Mouse (Mus musculus) thymus, adult 2 months (tissue): Measurements from ENCODE around the gene Srgap1. TPM values are rescaled to one million over a fixed set of nuclear protein-coding genes. Genes with fewer than 3 reads are reported as not detected.

Experiments
- DNase-seq: peaks from one replicate; pipeline ENCODE4 v3.0.0; 2021
- H3K27ac ChIP-seq: fragments of 200-500 bp; 2 replicates; pipeline ENCODE4 v1.5.1; 2012; ENCODE audit warnings: low read length, control low read depth; ENCODE audit not compliant: control insufficient read depth, insufficient read depth
- H3K27me3 ChIP-seq: fragments of 200-500 bp; 2 replicates; pipeline ENCODE4 v1.6.1; 2012; ENCODE audit warnings: mild to moderate bottlenecking, low read length, moderate library complexity, mixed read lengths; ENCODE audit not compliant: control insufficient read depth, insufficient read depth
- H3K36me3 ChIP-seq: fragments of 200-500 bp; 2 replicates; pipeline ENCODE4 v1.6.1; 2012; ENCODE audit warnings: mild to moderate bottlenecking, low read length, moderate library complexity; ENCODE audit not compliant: control insufficient read depth, insufficient read depth
- H3K4me1 ChIP-seq: fragments of 200-500 bp; replicated peaks from 2 replicates; pipeline ENCODE4 v1.6.1; 2012; ENCODE audit warnings: low read length; ENCODE audit not compliant: control insufficient read depth, insufficient read depth
- H3K4me3 ChIP-seq: fragments of 200-500 bp; 2 replicates; pipeline ENCODE4 v1.5.1; 2012; ENCODE audit warnings: mild to moderate bottlenecking, low read length, control low read depth, moderate library complexity; ENCODE audit not compliant: control insufficient read depth, insufficient read depth
- CTCF ChIP-seq: fragments of 200-500 bp; IDR thresholded peaks from 2 replicates; pipeline ENCODE4 v1.5.1; 2012; ENCODE audit warnings: mild to moderate bottlenecking, control low read depth, low read length, moderate library complexity, borderline replicate concordance; ENCODE audit not compliant: control insufficient read depth, poor library complexity, insufficient read depth; ENCODE audit errors: extremely low read depth
- POLR2A ChIP-seq: fragments of 200-500 bp; IDR thresholded peaks from 2 replicates; pipeline ENCODE4 v1.6.1; 2012; ENCODE audit warnings: mild to moderate bottlenecking, low read length, control low read depth, moderate library complexity; ENCODE audit not compliant: control insufficient read depth, poor library complexity, insufficient read depth; ENCODE audit errors: extremely low read depth
- WGBS: fragments of 180-500 bp; shearing (Covaris S2); methylation state at CpG from one replicate; pipeline ENCODE4 v1.1.7; 2018; 5-methylcytosine and 5-hydroxymethylcytosine counted together
- polyA plus RNA-seq: library from polyadenylated mRNA; depleted of rRNA; stranded (reverse); fragments of >200 nt; gene quantifications from 2 replicates; pipeline ENCODE4 v1.2.3, GENCODE M21; 2012

Srgap1 gene
- polyA plus RNA-seq, 1 experiment: 1.0 TPM

DNA sequence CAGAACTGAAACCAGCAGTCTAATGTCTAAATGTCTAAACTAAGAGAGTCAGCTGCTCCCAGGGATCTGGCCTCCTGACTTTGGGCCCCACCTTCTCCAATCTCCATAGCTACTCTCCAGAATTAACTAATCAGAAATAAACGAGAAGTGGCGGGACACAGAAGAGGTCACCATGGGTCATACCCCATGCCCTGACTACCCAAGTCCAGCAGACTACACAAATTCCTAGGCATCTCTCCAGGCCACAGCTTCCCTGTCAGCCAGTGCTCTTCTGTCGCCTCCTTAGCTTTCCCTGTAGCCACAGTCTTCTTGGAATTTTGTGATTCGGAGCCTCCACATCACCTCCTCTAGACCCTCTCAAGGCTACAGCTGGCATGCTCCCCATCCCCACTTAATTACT is 51.7 kb downstream of the Srgap1 start:
- Histone ChIP-seq H3K4me1 (no peaks in the 10 kb centered on the region), H3K27ac (no peak overlapping the region), H3K4me3 (no peak overlapping the region), H3K36me3 (no peaks in the 10 kb centered on the region), H3K27me3 (no peaks in the 10 kb centered on the region)
- TF ChIP-seq CTCF (no peak), POLR2A (no peak)
- DNase-seq: no peak
- WGBS: 95% methylated on average over 4 of the region's 4 CpGs

DNA sequence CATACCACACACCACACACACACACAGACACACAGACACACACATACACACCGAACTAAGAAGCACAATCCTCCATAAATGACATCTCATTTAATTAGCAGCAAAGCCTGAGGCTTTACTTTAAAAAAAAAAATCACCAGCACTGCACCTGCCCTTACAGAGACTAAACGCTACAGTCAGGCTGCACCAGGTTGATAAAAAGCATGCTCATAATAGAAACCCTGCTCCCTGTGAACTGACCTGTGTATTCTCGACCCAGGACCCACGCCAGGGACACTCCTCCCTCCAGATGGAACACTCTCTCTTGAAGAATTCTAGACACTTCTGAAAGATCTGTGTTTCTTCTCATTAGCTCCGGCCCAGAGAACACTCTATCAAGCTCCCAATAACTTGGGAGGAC is 52.5 kb downstream of the Srgap1 start:
- DNase-seq: no peak
- Histone ChIP-seq H3K36me3 (no peaks in the 10 kb centered on the region), H3K27ac (no peak overlapping the region), H3K4me1 (no peaks in the 10 kb centered on the region), H3K27me3 (no peaks in the 10 kb centered on the region), H3K4me3 (no peak overlapping the region)
- TF ChIP-seq CTCF: no peak
- TF ChIP-seq POLR2A: no peak
- 89% methylated on average over 5 of the region's 5 CpGs for WGBS

DNA sequence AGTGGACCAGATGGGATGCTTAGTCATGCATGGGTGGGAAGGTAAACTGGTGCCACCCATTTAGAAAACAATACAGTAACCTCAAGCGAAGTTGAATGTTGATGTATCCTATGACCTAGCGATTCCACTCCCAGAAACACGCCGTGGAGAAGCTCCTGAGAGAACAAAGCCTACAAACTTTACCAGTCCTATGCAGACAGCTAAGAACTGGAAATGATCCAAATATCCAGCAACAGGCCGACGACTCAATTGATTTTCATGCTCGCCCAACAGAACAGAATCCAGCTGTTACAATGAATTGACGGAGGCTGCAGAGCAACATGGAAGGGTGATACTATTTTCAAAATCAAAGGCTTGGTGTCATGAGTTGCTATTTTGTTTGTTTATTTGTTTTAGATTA is 54.5 kb downstream of the Srgap1 start:
- H3K4me3 ChIP-seq: no peak overlapping the region
- no peak for DNase-seq
- H3K27ac ChIP-seq: no peak overlapping the region
- no peaks in the 10 kb centered on the region for H3K27me3 ChIP-seq
- no peaks in the 10 kb centered on the region for H3K4me1 ChIP-seq
- WGBS: 94% methylated on average over 8 of the region's 8 CpGs
- H3K36me3 ChIP-seq: no peaks in the 10 kb centered on the region
- no peak for TF ChIP-seq CTCF
- no peak for TF ChIP-seq POLR2A

DNA sequence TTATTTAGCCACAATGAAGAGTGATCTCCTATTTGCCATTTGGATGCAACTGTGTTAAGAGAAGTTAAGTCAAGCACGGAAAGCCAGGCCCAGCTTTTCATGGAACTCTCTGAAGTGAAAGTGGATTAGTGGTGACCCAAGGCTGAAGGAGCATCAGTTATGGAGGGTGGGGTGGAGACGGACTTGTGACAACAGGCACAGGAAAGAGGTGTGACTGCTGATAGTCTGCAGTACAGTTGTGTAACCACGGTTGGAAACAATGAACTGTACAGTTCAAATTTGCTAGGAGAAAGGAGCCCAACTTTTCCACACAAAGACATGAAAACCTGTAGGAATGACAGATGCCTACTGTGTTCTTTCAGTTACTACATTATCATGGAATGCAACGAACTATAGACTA is 60.1 kb downstream of the Srgap1 start:
- WGBS: 78% methylated on average over 4 of the region's 4 CpGs
- H3K27ac ChIP-seq: no peak overlapping the region

DNA sequence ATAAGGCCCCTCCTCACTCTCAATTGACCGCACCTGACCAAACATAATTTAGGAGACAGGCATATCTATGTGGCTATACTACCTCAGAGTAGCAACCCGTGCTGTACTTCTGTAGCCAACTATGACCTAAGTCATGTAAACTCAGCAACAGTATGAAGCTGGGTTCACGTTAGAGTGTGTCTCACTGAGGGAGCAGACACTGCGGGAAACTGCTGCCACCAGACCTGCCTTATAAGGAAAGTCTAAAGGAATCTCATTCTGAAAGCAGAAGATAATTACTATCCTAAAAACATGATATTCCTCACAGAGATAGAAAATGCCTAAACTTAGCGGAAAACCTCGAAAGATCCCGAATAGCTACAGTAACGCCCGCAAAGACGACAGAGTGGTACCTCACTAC is 62.2 kb downstream of the Srgap1 start:
- H3K4me3 ChIP-seq: no peak overlapping the region
- H3K4me1 ChIP-seq: no peaks in the 10 kb centered on the region
- H3K36me3 ChIP-seq: no peaks in the 10 kb centered on the region
- no peak for DNase-seq
- TF ChIP-seq CTCF: no peak
- no peak for TF ChIP-seq POLR2A
- H3K27me3 ChIP-seq: no peaks in the 10 kb centered on the region
- H3K27ac ChIP-seq: no peak overlapping the region
- 96% methylated on average over 10 of the region's 10 CpGs for WGBS

More for the DNA sequence above, 60.1 kb downstream of the Srgap1 start:
- no peaks in the 10 kb centered on the region for H3K36me3 ChIP-seq
- H3K4me1 ChIP-seq: no peaks in the 10 kb centered on the region
- no peak for DNase-seq
- H3K27me3 ChIP-seq: no peaks in the 10 kb centered on the region
- TF ChIP-seq CTCF: no peak
- TF ChIP-seq POLR2A: no peak
- no peak overlapping the region for H3K4me3 ChIP-seq

DNA sequence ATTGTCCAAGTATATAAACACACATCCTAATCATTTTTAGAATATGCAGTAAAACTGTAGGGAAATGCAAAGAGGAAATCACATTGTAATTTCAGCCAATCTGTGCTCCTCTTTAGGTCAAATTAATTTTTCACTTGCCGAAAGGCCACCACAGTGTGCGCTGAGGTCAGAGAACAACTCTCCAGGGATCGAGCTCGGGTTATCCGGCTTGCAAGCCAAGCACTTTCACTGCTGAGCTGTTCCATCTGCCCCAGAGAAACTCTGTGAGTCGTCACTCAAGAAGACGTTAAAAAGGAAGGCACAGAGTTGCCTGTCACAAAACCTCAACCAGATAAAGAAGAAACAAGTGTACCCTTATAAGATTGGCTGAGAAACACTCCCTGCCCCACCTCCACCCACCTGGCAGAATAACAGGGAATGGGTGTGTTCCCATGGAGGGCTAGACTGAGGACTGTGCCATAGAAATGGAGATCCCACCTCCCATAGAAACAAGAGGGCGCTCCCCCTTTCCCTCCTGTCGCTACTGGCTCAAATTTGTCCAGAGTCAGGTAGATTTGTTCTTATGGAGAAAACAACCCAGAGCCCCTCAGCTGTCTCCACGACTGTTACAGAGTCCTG is 63.0 kb downstream of the Srgap1 start:
- DNase-seq: no peak
- Histone ChIP-seq H3K27ac (no peak overlapping the region), H3K36me3 (no peaks in the 10 kb centered on the region), H3K4me3 (no peak overlapping the region), H3K4me1 (no peaks in the 10 kb centered on the region), H3K27me3 (no peaks in the 10 kb centered on the region)
- TF ChIP-seq CTCF: no peak
- no peak for TF ChIP-seq POLR2A
- 68% methylated on average over 10 of the region's 10 CpGs for WGBS

GRCm38 (mm10) chr10:121975330-121975729 is 71.8 kb downstream of the Srgap1 start:
- no peak for DNase-seq
- TF ChIP-seq CTCF (no peak), POLR2A (no peak)
- Histone ChIP-seq H3K4me3 (no peak overlapping the region), H3K36me3 (no peaks in the 10 kb centered on the region), H3K27ac (no peak overlapping the region), H3K27me3 (no peaks in the 10 kb centered on the region), H3K4me1 (no peaks in the 10 kb centered on the region)
- 93% methylated on average over 6 of the region's 6 CpGs for WGBS
